Mouse (Mus musculus) lung, postnatal 0 days (tissue): ENCODE data around the gene Sp6. TPM values are rescaled to one million over a fixed set of nuclear protein-coding genes. Genes with fewer than 3 reads are reported as not detected.
A peak's percentile ranks its signal among the peaks of the same experiment; 100 is the strongest.

Experiments
- ATAC-seq: fragments of 200-750 bp; cut with Nextera tagmentation; 2 replicates; pipeline ENCODE4 v1.8.0; 2017; ENCODE audit warnings: moderate library complexity
- DNase-seq: peaks from one replicate; pipeline ENCODE4 v3.0.0-alpha.2; 2016; ENCODE audit warnings: low spot score
- H3K27ac ChIP-seq: fragments of 300-500 bp; sonication (generic); 2 replicates; pipeline ENCODE4 v1.5.1; 2014; ENCODE audit warnings: antibody characterized with exemption, mild to moderate bottlenecking, low read length, mixed read lengths
- H3K27me3 ChIP-seq: fragments of 300-500 bp; sonication (generic); replicated peaks from 2 replicates; pipeline ENCODE4 v1.6.1; 2014; ENCODE audit warnings: low read length, mixed read lengths; ENCODE audit not compliant: insufficient read depth
- H3K36me3 ChIP-seq: fragments of 300-500 bp; sonication (generic); 2 replicates; pipeline ENCODE4 v1.6.1; 2014; ENCODE audit warnings: low read length, mixed read lengths; ENCODE audit not compliant: insufficient read depth
- H3K4me1 ChIP-seq: fragments of 300-500 bp; sonication (generic); 2 replicates; pipeline ENCODE4 v1.6.1; 2014; ENCODE audit warnings: antibody characterized with exemption, low read depth, low read length, mixed read lengths; ENCODE audit not compliant: insufficient read depth
- H3K4me2 ChIP-seq: fragments of 300-500 bp; sonication (generic); replicated peaks from 2 replicates; pipeline ENCODE4 v1.6.1; 2014; ENCODE audit warnings: low read depth, mild to moderate bottlenecking, low read length, moderate library complexity, mixed read lengths
- H3K4me3 ChIP-seq: fragments of 300-500 bp; sonication (generic); 2 replicates; pipeline ENCODE4 v1.5.1; 2014; ENCODE audit warnings: low read depth, low read length
- H3K9ac ChIP-seq: fragments of 300-500 bp; sonication (generic); replicated peaks from 2 replicates; pipeline ENCODE4 v1.6.1; 2014; ENCODE audit warnings: low read depth, mild to moderate bottlenecking
- H3K9me3 ChIP-seq: fragments of 300-500 bp; sonication (generic); 2 replicates; pipeline ENCODE4 v1.6.1; 2016; ENCODE audit warnings: low read length, mixed read lengths
- CTCF ChIP-seq: IDR thresholded peaks from 2 replicates; pipeline ENCODE4 v1.5.1; 2016; ENCODE audit warnings: antibody characterized with exemption, mild to moderate bottlenecking
- EP300 ChIP-seq: IDR thresholded peaks from 2 replicates; pipeline ENCODE4 v1.6.1; 2016; ENCODE audit warnings: antibody characterized with exemption, mild to moderate bottlenecking, control low read depth
- WGBS: fragments of 180-500 bp; shearing (Covaris S2); extraction: QIAGEN DNeasy Blood & Tissue Kit; methylation state at CpG from one replicate; pipeline ENCODE4 v1.1.7; 2014; 5-methylcytosine and 5-hydroxymethylcytosine counted together
- polyA plus RNA-seq: library from polyadenylated mRNA; unstranded; fragments of >200 nt; fragmentation: Nextera tagmentation; extraction: Ambion mirVana; gene quantifications from 2 replicates; pipeline ENCODE4 v1.2.1, GENCODE M21; 2015

The Sp6 gene
- polyA plus RNA-seq, 1 experiment from 2014 or later = 0.56 TPM

DNA sequence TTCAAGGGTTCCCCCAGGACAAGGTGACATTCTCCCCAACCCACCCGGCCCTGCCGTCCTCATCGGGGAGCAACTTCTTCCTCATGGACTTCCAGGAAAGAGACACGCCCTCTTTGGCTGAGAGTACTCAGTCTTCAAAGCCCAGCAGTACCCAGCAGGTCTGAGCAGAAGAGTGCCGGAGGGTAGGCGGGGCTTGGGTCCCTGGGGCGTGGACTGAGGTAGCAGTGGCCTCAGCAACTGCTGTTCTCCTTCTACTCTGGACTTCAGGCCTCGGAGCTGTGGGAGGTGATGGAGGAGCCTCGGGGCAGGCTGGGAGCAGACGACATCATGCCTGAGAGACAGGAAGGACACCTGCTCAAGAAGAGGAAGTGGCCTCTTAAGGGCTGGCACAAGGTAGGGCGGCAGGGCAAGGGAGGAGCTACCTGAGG, 39.0 kb downstream of the Sp6 start:
- peaks cover 27% of the 10 kb centered on the region; the same call in 1 of the 2 replicates for H3K36me3 ChIP-seq
- no peak for TF ChIP-seq EP300
- TF ChIP-seq CTCF = no peak
- DNase-seq (peak; percentile 90), ATAC-seq (peak; percentile 87)
- WGBS = 20% methylated on average over 10 of the region's 11 CpGs
- peak overlapping the region; percentile 34 for H3K27ac ChIP-seq
- H3K4me3 ChIP-seq = peak overlapping the region; percentile 48; the same call in 1 of the 2 replicates
- H3K4me1 ChIP-seq = peaks cover 10% of the 10 kb centered on the region; the same call in 1 of the 2 replicates
- peak overlapping the region; percentile 83 for H3K4me2 ChIP-seq
- no peaks in the 10 kb centered on the region for H3K27me3 ChIP-seq
- no peaks in the 10 kb centered on the region for H3K9me3 ChIP-seq
- no peak overlapping the region for H3K9ac ChIP-seq

DNA sequence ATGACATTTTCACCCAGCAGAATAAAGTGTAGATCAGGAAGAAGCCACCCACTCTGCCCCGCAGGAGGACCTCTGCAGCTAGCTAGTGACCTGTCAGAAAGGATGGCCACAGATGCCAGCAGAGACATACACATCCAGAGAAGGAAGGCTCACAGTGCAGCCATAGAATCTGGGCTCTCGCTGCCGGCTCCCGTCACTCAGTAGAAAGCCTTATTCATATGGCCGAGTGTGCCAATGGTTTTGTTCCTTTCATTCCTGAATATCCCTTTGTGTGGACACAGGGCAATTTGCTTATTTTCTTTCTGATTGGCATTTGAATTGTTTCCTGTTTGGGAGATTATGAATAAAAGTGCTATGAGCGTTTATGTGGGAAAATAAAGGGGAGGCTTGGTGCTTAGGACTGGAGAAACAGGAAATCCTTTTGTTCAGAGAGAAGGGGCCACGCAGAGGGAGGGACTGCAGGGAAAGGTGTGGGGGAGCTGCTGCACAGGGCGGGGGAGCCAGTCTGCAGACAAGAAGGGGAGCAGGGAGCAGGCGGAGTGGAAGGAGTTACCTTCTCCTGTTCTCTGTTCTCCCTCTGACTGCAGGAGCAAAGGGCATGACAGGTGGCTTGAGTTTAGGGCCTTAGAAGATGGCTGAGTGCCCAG, 50.2 kb downstream of the Sp6 start:
- WGBS = 62% methylated on average over 9 of the region's 9 CpGs
- Histone ChIP-seq H3K9me3 (no peaks in the 10 kb centered on the region), H3K27me3 (no peaks in the 10 kb centered on the region), H3K9ac (no peak overlapping the region), H3K4me3 (no peak overlapping the region), H3K4me2 (no peak overlapping the region), H3K4me1 (no peaks in the 10 kb centered on the region), H3K36me3 (peaks cover 16% of the 10 kb centered on the region), H3K27ac (no peak overlapping the region)
- no peak for ATAC-seq
- no peak for DNase-seq
- no peak for TF ChIP-seq EP300
- no peak for TF ChIP-seq CTCF

DNA sequence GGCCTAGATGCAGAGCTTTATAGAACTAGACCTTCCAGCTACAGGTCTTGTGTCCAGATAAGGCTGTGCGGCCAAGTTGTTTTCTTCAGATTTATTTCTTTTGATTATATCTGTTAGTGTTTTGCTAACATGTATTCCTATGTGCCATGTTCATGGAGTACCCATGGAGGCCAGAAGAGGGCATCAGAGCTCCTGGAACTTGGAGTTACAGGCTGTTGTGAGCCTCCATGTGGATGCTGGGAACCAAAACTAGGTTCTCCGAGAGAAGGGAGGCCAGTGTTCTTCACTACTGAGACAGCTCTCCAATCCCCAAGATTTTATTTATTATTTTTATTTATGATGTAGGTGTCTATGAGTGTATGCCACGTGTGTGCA, 50.7 kb downstream of the Sp6 start:
- Histone ChIP-seq H3K4me2 (no peak overlapping the region), H3K9ac (no peak overlapping the region), H3K27ac (no peak overlapping the region)

DNA sequence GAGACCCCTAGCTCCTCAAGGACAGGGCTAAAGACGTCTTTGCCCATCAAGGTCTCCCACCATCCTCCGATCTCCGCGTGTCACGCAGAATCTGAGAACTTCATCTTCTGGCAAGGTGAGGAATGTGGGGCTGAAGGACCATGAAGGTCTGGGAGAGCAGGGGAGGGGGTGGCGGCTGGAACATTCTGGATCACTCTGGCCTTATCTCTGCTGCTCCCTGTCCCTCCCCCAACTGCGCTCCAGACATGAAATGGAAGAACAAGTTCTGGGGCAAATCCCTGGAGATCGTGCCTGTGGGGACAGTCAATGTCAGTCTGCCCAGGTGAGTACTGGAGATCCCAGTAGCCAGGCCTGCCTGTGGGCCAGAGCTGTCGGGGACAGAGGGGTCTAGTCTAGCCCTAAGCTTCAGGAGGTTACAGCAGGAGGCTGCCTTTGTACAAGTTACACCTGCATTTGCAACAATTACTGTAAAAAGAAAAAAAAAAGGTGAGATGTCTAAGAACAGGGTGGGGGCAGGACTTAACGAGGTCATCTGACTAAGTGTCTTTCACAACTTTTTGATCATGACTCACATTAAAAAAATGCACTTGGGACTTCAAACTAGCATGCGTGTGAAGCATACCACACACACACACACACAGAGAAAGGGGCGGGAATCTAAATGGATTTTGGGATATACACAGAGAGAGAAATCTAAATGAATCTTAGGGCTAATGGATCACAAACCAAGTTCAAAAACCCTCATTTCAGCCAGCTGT, 52.5 kb downstream of the Sp6 start:
- DNase-seq (peak; percentile 83), ATAC-seq (peak; percentile 53)
- H3K4me1 ChIP-seq = no peaks in the 10 kb centered on the region
- peaks cover 8% of the 10 kb centered on the region; the same call in 1 of the 2 replicates for H3K36me3 ChIP-seq
- 61% methylated on average over 12 of the region's 12 CpGs for WGBS
- H3K9ac ChIP-seq = no peak overlapping the region
- no peaks in the 10 kb centered on the region for H3K9me3 ChIP-seq
- TF ChIP-seq CTCF = no peak
- TF ChIP-seq EP300 = peak; percentile 74
- H3K4me3 ChIP-seq = no peak overlapping the region
- no peak overlapping the region for H3K4me2 ChIP-seq
- no peaks in the 10 kb centered on the region for H3K27me3 ChIP-seq
- H3K27ac ChIP-seq = peak overlapping the region; percentile 0; the same call in 1 of the 2 replicates

More for the DNA sequence above, 50.7 kb downstream of the Sp6 start:
- DNase-seq (no peak), ATAC-seq (no peak)
- no peaks in the 10 kb centered on the region for H3K27me3 ChIP-seq
- H3K9me3 ChIP-seq = no peaks in the 10 kb centered on the region
- no peaks in the 10 kb centered on the region for H3K4me1 ChIP-seq
- peaks cover 16% of the 10 kb centered on the region for H3K36me3 ChIP-seq
- peak; percentile 48 for TF ChIP-seq CTCF
- no peak for TF ChIP-seq EP300
- H3K4me3 ChIP-seq = no peak overlapping the region
- 79% methylated on average over 3 of the region's 3 CpGs for WGBS

DNA sequence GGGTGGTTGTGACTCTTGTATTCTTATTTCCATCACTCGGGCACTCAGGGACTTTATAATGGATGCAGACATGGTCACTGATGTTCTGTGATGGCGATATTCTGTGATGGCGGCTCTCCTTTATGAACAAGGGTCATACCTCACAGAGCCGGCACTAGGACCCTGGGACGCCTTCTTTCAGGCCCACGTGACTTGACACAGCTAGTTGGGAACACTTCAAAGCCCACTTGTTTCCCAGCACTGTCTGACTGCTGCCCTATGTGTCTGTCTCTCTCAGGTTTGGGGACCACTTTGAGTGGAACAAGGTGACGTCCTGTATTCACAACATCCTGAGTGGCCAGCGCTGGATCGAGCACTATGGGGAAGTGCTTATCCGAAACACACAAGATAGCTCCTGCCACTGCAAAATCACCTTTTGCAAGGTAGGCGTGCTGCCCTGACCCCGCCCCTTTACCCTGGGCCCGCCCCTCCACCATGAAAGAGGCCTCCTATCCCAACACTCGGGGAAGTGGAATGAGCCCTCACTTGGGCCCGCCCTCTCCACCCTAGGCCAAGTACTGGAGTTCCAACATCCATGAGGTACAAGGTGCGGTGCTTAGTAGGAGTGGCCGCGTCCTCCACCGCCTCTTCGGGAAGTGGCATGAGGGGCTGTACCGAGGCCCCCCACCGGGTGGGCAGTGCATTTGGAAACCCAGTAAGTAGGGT, 53.6 kb downstream of the Sp6 start:
- no peaks in the 10 kb centered on the region for H3K9me3 ChIP-seq
- H3K27me3 ChIP-seq = no peaks in the 10 kb centered on the region
- DNase-seq (no peak), ATAC-seq (peak; percentile 53)
- no peak overlapping the region for H3K9ac ChIP-seq
- peaks cover 8% of the 10 kb centered on the region; the same call in 1 of the 2 replicates for H3K36me3 ChIP-seq
- no peaks in the 10 kb centered on the region for H3K4me1 ChIP-seq
- TF ChIP-seq CTCF = no peak
- TF ChIP-seq EP300 = no peak
- H3K27ac ChIP-seq = no peak overlapping the region
- H3K4me2 ChIP-seq = no peak overlapping the region
- H3K4me3 ChIP-seq = no peak overlapping the region
- WGBS = 59% methylated on average over 22 of the region's 22 CpGs

DNA sequence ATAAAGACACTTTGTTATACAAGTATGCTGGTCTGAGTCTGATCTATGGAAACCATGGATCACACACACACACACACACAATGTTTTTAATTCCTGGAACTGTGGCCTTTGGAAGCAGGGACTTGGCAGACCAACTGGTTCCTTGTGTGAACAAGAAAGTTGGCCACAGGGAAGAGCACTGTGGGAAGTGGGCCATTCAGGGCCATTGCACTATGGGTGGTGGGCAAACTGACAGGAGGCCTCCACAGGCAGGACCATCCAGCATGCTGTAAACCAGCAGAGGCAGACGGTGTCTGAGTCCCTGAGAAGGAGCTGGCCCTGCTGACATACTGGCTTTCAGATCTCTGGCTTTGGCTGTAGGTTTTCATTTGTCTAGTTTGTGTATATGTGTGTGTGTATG, 56.1 kb downstream of the Sp6 start:
- DNase-seq = no peak
- WGBS = 61% methylated on average over 1 of the region's 1 CpGs
- ATAC-seq = no peak
- Histone ChIP-seq H3K27me3 (no peaks in the 10 kb centered on the region), H3K36me3 (peaks cover 8% of the 10 kb centered on the region; the same call in 1 of the 2 replicates), H3K27ac (no peak overlapping the region), H3K4me3 (no peak overlapping the region), H3K4me1 (no peaks in the 10 kb centered on the region), H3K9me3 (no peaks in the 10 kb centered on the region), H3K4me2 (no peak overlapping the region), H3K9ac (no peak overlapping the region)
- TF ChIP-seq CTCF (no peak), EP300 (no peak)
